Mouse (Mus musculus) thymus, postnatal 36 days (tissue): ENCODE measurements at regions not wholly inside any gene's neighbourhood (a gene's known extent, or its start where the extent isn't known, plus 50 kb on each side); places are given as distances from the start of the nearest gene placed in this dataset.

Source experiments
- DNase-seq, 2 experiments: peaks; one replicate each; pipeline ENCODE4 v3.0.0; 2022; ENCODE audit warnings: mixed read lengths in 2 of 2

GRCm38 (mm10) chr14:58570021-58570420 is 499.7 kb downstream of the Fgf9 start:
- no peak for DNase-seq

- no peak for DNase-seq
Measured at GRCm38 (mm10) chr14:58567472-58567871, 497.1 kb downstream of the Fgf9 start.

GRCm38 (mm10) chr14:58563082-58563481 is 492.7 kb downstream of the Fgf9 start:
- DNase-seq: no peak

- DNase-seq: no peak
Measured at GRCm38 (mm10) chr14:58550785-58551184, 480.4 kb downstream of the Fgf9 start.

- DNase-seq: no peak
Measured at GRCm38 (mm10) chr14:58545778-58546177, 475.4 kb downstream of the Fgf9 start.

- DNase-seq: no peak
Measured at GRCm38 (mm10) chr14:58543140-58543767, 472.9 kb downstream of the Fgf9 start.

GRCm38 (mm10) chr14:58538135-58538534 is 467.8 kb downstream of the Fgf9 start:
- DNase-seq: no peak

GRCm38 (mm10) chr14:58520976-58521549 is 450.7 kb downstream of the Fgf9 start:
- no peak for DNase-seq

- DNase-seq: no peak
Measured at GRCm38 (mm10) chr14:58520384-58520783, 450.0 kb downstream of the Fgf9 start.

- DNase-seq: no peak
Measured at GRCm38 (mm10) chr14:58519086-58519485, 448.7 kb downstream of the Fgf9 start.

GRCm38 (mm10) chr14:58516543-58516942 is 446.2 kb downstream of the Fgf9 start:
- DNase-seq: no peak

GRCm38 (mm10) chr14:58512177-58512576 is 441.8 kb downstream of the Fgf9 start:
- DNase-seq: no peak

- DNase-seq: no peak
Measured at GRCm38 (mm10) chr14:58511571-58511985, 441.2 kb downstream of the Fgf9 start.

GRCm38 (mm10) chr14:58510790-58511189 is 440.4 kb downstream of the Fgf9 start:
- no peak for DNase-seq

GRCm38 (mm10) chr14:58509106-58509505 is 438.8 kb downstream of the Fgf9 start:
- no peak for DNase-seq

GRCm38 (mm10) chr14:58506490-58506889 is 436.1 kb downstream of the Fgf9 start:
- DNase-seq: no peak

GRCm38 (mm10) chr14:58505841-58506240 is 435.5 kb downstream of the Fgf9 start:
- DNase-seq: no peak

- DNase-seq: no peak
Measured at GRCm38 (mm10) chr14:58502890-58503289, 432.5 kb downstream of the Fgf9 start.

- DNase-seq: no peak
Measured at GRCm38 (mm10) chr14:58500014-58500413, 429.7 kb downstream of the Fgf9 start.

GRCm38 (mm10) chr14:58499501-58499900 is 429.2 kb downstream of the Fgf9 start:
- no peak for DNase-seq

- no peak for DNase-seq
Measured at GRCm38 (mm10) chr14:58499071-58499470, 428.7 kb downstream of the Fgf9 start.

GRCm38 (mm10) chr14:58496902-58497301 is 426.6 kb downstream of the Fgf9 start:
- DNase-seq: no peak

GRCm38 (mm10) chr14:58494400-58494987 is 424.1 kb downstream of the Fgf9 start:
- DNase-seq: no peak

GRCm38 (mm10) chr14:58492118-58492517 is 421.8 kb downstream of the Fgf9 start:
- no peak for DNase-seq
